Mouse (Mus musculus) limb, embryonic 15.5 days (tissue): ENCODE results near the gene Zcchc2. TPM values are rescaled to one million over a fixed set of nuclear protein-coding genes. Genes with fewer than 3 reads are reported as not detected.

Experiments used
- polyA plus RNA-seq: library from polyadenylated mRNA; unstranded; fragments of >200 nt; fragmentation: Nextera tagmentation; extraction: Ambion mirVana; gene quantifications from 2 replicates; pipeline ENCODE4 v1.2.1, GENCODE M21; 2015

The Zcchc2 gene
- polyA plus RNA-seq, 1 experiment from 2014 or later: 2.1 TPM

Other genes starting within 250 kb of the Zcchc2 start
- 0.91 and 1.5 TPM in 2 replicates for gene Tnfrsf11a, start 209.7 kb upstream of the Zcchc2 start, polyA plus RNA-seq
- 3.4 and 4.0 TPM in 2 replicates for gene Phlpp1, start 181.3 kb downstream of the Zcchc2 start, polyA plus RNA-seq